Mouse (Mus musculus) layer of hippocampus, postnatal 25 days (tissue): ENCODE measurements around the gene Taar4. TPM values are rescaled to one million over a fixed set of nuclear protein-coding genes. Genes with fewer than 3 reads are reported as not detected.

Source experiments
- DNase-seq, 2 experiments: peaks; one replicate each; pipeline ENCODE4 v3.0.0; 2022; ENCODE audit warnings: mixed read lengths in 2 of 2, low spot score in 1 of 2; ENCODE audit errors: extremely low spot score in 1 of 2
- total RNA-seq, 2 experiments: library from RNA; stranded (reverse); gene quantifications; 2 replicates each; pipeline ENCODE4 v1.2.3; 2021

Taar4 gene
- total RNA-seq, 2 experiments from 2014 or later = not detected

- no peak for DNase-seq
These were observed 46.1 kb downstream of the Taar4 start for GRCm38 (mm10) chr10:24006442-24006841.

GRCm38 (mm10) chr10:24007034-24007433 is 46.7 kb downstream of the Taar4 start:
- DNase-seq = no peak

GRCm38 (mm10) chr10:24008143-24008542 is 47.8 kb downstream of the Taar4 start:
- no peak for DNase-seq

Other genes starting within 250 kb of the Taar4 start
- gene Rps12, start 173.2 kb upstream of the Taar4 start, total RNA-seq = 100 to 1,000 TPM; 212 to 250 TPM
- 10 to 100 TPM; 21.2 to 30.0 TPM for gene Slc18b1, start 163.5 kb upstream of the Taar4 start, total RNA-seq
- under 1 TPM in 1 of 2 experiments, not detected in 1; 0.26 TPM for gene Vnn3, start 109.0 kb upstream of the Taar4 start, total RNA-seq
- under 1 TPM; 0.14 to 0.39 TPM for gene Vnn1, start 65.8 kb upstream of the Taar4 start, total RNA-seq
- gene Taar1, start 40.1 kb upstream of the Taar4 start, total RNA-seq = not detected
- gene Taar2, start 21.9 kb upstream of the Taar4 start, total RNA-seq = not detected
- gene Taar3, start 10.9 kb upstream of the Taar4 start, total RNA-seq = not detected
- not detected for gene Taar5, start 10.2 kb downstream of the Taar4 start, total RNA-seq
- not detected for gene Taar6, start 25.2 kb downstream of the Taar4 start, total RNA-seq
- gene Taar7a, start 33.0 kb downstream of the Taar4 start, total RNA-seq = not detected
- gene Taar7b, start 39.4 kb downstream of the Taar4 start, total RNA-seq = not detected
- not detected for gene Taar7d, start 66.7 kb downstream of the Taar4 start, total RNA-seq
- not detected for gene Taar7e, start 77.1 kb downstream of the Taar4 start, total RNA-seq
- gene Taar7f, start 89.0 kb downstream of the Taar4 start, total RNA-seq = not detected
- gene Taar8a, start 116.0 kb downstream of the Taar4 start, total RNA-seq = not detected
- gene Taar8b, start 131.8 kb downstream of the Taar4 start, total RNA-seq = not detected
- not detected for gene Taar8c, start 141.4 kb downstream of the Taar4 start, total RNA-seq
- not detected for gene Taar9, start 149.0 kb downstream of the Taar4 start, total RNA-seq
- 100 to 1,000 TPM; 130 to 131 TPM for gene Stx7, start 188.8 kb downstream of the Taar4 start, total RNA-seq